Mouse (Mus musculus) bone marrow macrophage, adult 2 months (primary cell): ENCODE results near the gene Psen2.

ENCODE experiments used
- CTCF ChIP-seq: IDR thresholded peaks from 2 replicates; pipeline ENCODE4 v1.5.1; 2012; ENCODE audit warnings: low read depth, mild to moderate bottlenecking, low read length, moderate library complexity
- POLR2A ChIP-seq: IDR thresholded peaks from 2 replicates; pipeline ENCODE4 v1.6.1; 2012; ENCODE audit warnings: mild to moderate bottlenecking, low read depth, low read length, borderline replicate concordance

DNA sequence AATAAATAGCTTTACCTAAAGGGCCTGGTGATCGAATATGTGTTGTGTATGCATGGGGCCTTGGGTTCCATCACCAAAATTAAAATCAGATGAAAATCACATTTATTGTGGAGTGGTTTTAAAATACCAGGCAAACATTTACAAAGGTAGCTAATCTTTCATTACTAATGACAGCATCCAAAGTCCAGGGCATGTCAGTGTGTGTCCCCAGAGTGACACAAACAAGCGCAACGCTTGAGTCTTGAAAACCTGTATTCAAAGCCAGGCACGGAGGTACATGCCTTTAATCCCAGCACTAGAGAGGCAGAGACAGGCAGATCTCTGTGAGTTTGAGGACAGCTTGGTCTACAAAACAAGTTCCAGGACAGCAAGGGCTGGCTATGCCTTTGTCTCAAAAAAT is 36.5 kb upstream of the Psen2 start:
- TF ChIP-seq CTCF (no peak), POLR2A (no peak)
